Mouse (Mus musculus) lung, embryonic 14.5 days (tissue): ENCODE measurements around the gene Elp5. TPM values are rescaled to one million over a fixed set of nuclear protein-coding genes. Genes with fewer than 3 reads are reported as not detected.

ENCODE experiments used
- ATAC-seq: fragments of 200-750 bp; cut with Nextera tagmentation; 2 replicates; pipeline ENCODE4 v1.8.0; 2017; ENCODE audit warnings: mild to moderate bottlenecking, moderate TSS enrichment, moderate library complexity; ENCODE audit not compliant: insufficient read depth
- DNase-seq: peaks from one replicate; pipeline ENCODE4 v3.0.0-alpha.2; 2015
- H3K27ac ChIP-seq: fragments of 300-500 bp; sonication (generic); 2 replicates; pipeline ENCODE4 v1.5.1; 2014; ENCODE audit warnings: low read depth, mild to moderate bottlenecking, moderate library complexity
- H3K27me3 ChIP-seq: fragments of 300-500 bp; sonication (generic); 2 replicates; pipeline ENCODE4 v1.6.1; 2014; ENCODE audit warnings: low read length, control low read depth; ENCODE audit not compliant: insufficient read depth
- H3K36me3 ChIP-seq: fragments of 300-500 bp; sonication (generic); 2 replicates; pipeline ENCODE4 v1.6.1; 2014; ENCODE audit warnings: control low read depth; ENCODE audit not compliant: insufficient read depth
- H3K4me1 ChIP-seq: fragments of 300-500 bp; sonication (generic); 2 replicates; pipeline ENCODE4 v1.6.1; 2014; ENCODE audit warnings: antibody characterized with exemption, control low read depth; ENCODE audit not compliant: insufficient read depth
- H3K4me2 ChIP-seq: fragments of 300-500 bp; sonication (generic); 2 replicates; pipeline ENCODE4 v1.6.1; 2014; ENCODE audit warnings: mild to moderate bottlenecking
- H3K4me3 ChIP-seq: fragments of 300-500 bp; sonication (generic); 2 replicates; pipeline ENCODE4 v1.5.1; 2014; ENCODE audit warnings: low read depth, low read length
- H3K9ac ChIP-seq: fragments of 300-500 bp; sonication (generic); 2 replicates; pipeline ENCODE4 v1.6.1; 2014
- H3K9me3 ChIP-seq: fragments of 300-500 bp; sonication (generic); 2 replicates; pipeline ENCODE4 v1.6.1; 2016; ENCODE audit warnings: low read depth, low read length, control low read depth
- CTCF ChIP-seq: IDR thresholded peaks from 2 replicates; pipeline ENCODE4 v1.5.1; 2016; ENCODE audit warnings: antibody characterized with exemption, low read depth
- WGBS: fragments of 180-500 bp; shearing (Covaris S2); extraction: QIAGEN DNeasy Blood & Tissue Kit; methylation state at CpG from one replicate; pipeline ENCODE4 v1.1.7; 2014; 5-methylcytosine and 5-hydroxymethylcytosine counted together
- polyA plus RNA-seq: library from polyadenylated mRNA; unstranded; fragments of >200 nt; fragmentation: Nextera tagmentation; extraction: Ambion mirVana; gene quantifications from 2 replicates; pipeline ENCODE4 v1.2.1, GENCODE M21; 2014

Gene Elp5
- polyA plus RNA-seq, 1 experiment from 2014 or later = 113 TPM

- DNase-seq = peak; percentile 92
- ATAC-seq = peak; percentile 76
- H3K9me3 ChIP-seq = no peaks in the 10 kb centered on the region
- peak; percentile 62 for TF ChIP-seq CTCF
- under 1% methylated on average over 35 of the region's 35 CpGs for WGBS
- peak within 1 kb of the TSS; percentile 69 for H3K9ac ChIP-seq
- H3K4me3 ChIP-seq = peak within 1 kb of the TSS; percentile 54
- H3K27me3 ChIP-seq = no peaks in the 10 kb centered on the region
- peak within 1 kb of the TSS; percentile 82 for H3K4me2 ChIP-seq
- H3K36me3 ChIP-seq = peaks cover 41% of the 10 kb centered on the region
- peak within 1 kb of the TSS; percentile 48; the same call in 1 of the 2 replicates for H3K27ac ChIP-seq
- H3K4me1 ChIP-seq = peaks cover 14% of the 10 kb centered on the region
Measured at GRCm38 (mm10) chr11:70014880-70015558, 32.7 kb upstream of the Elp5 start, which contains the start of gene Acadvl. TSS of gene Acadvl (minus strand) at chr11:70015411.

GRCm38 (mm10) chr11:70014051-70014450, 31.7 kb upstream of the Elp5 start:
- H3K27me3 ChIP-seq = no peaks in the 10 kb centered on the region
- peaks cover 8% of the 10 kb centered on the region for H3K4me1 ChIP-seq
- H3K36me3 ChIP-seq = peaks cover 51% of the 10 kb centered on the region
- ATAC-seq (no peak), DNase-seq (no peak)
- 54% methylated on average over 5 of the region's 5 CpGs for WGBS
- no peak overlapping the region for H3K27ac ChIP-seq
- no peak overlapping the region for H3K9ac ChIP-seq
- TF ChIP-seq CTCF = no peak
- 0 out of 2 replicates have a peak overlapping the region, but pooled peaks have one; percentile 54 for H3K4me3 ChIP-seq
- H3K9me3 ChIP-seq = no peaks in the 10 kb centered on the region
- peak overlapping the region; percentile 82 for H3K4me2 ChIP-seq

- H3K9ac ChIP-seq = no peak overlapping the region
- no peak for TF ChIP-seq CTCF
- H3K27ac ChIP-seq = no peak overlapping the region
- no peak overlapping the region for H3K4me2 ChIP-seq
- ATAC-seq (no peak), DNase-seq (no peak)
- no peaks in the 10 kb centered on the region for H3K9me3 ChIP-seq
- no peaks in the 10 kb centered on the region for H3K27me3 ChIP-seq
- 80% methylated on average over 3 of the region's 3 CpGs for WGBS
- peaks cover 57% of the 10 kb centered on the region for H3K36me3 ChIP-seq
- H3K4me1 ChIP-seq = 0 out of 2 replicates have a peak, but pooled peaks cover 7% of the 10 kb centered on the region
- H3K4me3 ChIP-seq = no peak overlapping the region
Measured at GRCm38 (mm10) chr11:70013408-70013807, 31.1 kb upstream of the Elp5 start.

- DNase-seq (no peak), ATAC-seq (no peak)
- Histone ChIP-seq H3K4me1 (0 out of 2 replicates have a peak, but pooled peaks cover 7% of the 10 kb centered on the region), H3K9ac (no peak overlapping the region), H3K27me3 (no peaks in the 10 kb centered on the region), H3K9me3 (no peaks in the 10 kb centered on the region), H3K4me2 (no peak overlapping the region), H3K36me3 (peaks cover 62% of the 10 kb centered on the region), H3K27ac (no peak overlapping the region), H3K4me3 (no peak overlapping the region)
- no peak for TF ChIP-seq CTCF
- 85% methylated on average over 9 of the region's 9 CpGs for WGBS
Measured at GRCm38 (mm10) chr11:70012931-70013330, 30.6 kb upstream of the Elp5 start.

GRCm38 (mm10) chr11:70010961-70011360, 28.6 kb upstream of the Elp5 start:
- Histone ChIP-seq H3K4me1 (no peaks in the 10 kb centered on the region), H3K9me3 (no peaks in the 10 kb centered on the region), H3K9ac (no peak overlapping the region), H3K27me3 (no peaks in the 10 kb centered on the region), H3K36me3 (peaks cover 82% of the 10 kb centered on the region), H3K4me2 (no peak overlapping the region), H3K4me3 (no peak overlapping the region), H3K27ac (no peak overlapping the region)
- no peak for DNase-seq
- TF ChIP-seq CTCF = no peak
- no peak for ATAC-seq
- WGBS = 84% methylated on average over 10 of the region's 10 CpGs

GRCm38 (mm10) chr11:70010548-70010947, 28.2 kb upstream of the Elp5 start:
- Histone ChIP-seq H3K27me3 (no peaks in the 10 kb centered on the region), H3K36me3 (peaks cover 86% of the 10 kb centered on the region), H3K9ac (no peak overlapping the region), H3K9me3 (no peaks in the 10 kb centered on the region), H3K4me3 (no peak overlapping the region), H3K27ac (no peak overlapping the region), H3K4me1 (no peaks in the 10 kb centered on the region), H3K4me2 (no peak overlapping the region)
- TF ChIP-seq CTCF = no peak
- ATAC-seq (no peak), DNase-seq (no peak)
- 79% methylated on average over 12 of the region's 12 CpGs for WGBS

- H3K9me3 ChIP-seq = no peaks in the 10 kb centered on the region
- WGBS = 83% methylated on average over 6 of the region's 6 CpGs
Measured at GRCm38 (mm10) chr11:70010033-70010432, 27.7 kb upstream of the Elp5 start.

More at GRCm38 (mm10) chr11:70010033-70010432, 27.7 kb upstream of the Elp5 start:
- Histone ChIP-seq H3K9ac (no peak overlapping the region), H3K27me3 (no peaks in the 10 kb centered on the region), H3K36me3 (peaks cover 91% of the 10 kb centered on the region), H3K4me2 (no peak overlapping the region), H3K4me1 (no peaks in the 10 kb centered on the region), H3K4me3 (no peak overlapping the region), H3K27ac (no peak overlapping the region)
- DNase-seq (no peak), ATAC-seq (no peak)
- TF ChIP-seq CTCF = no peak
